Mouse (Mus musculus): Measurements from ENCODE around the gene Cdk5r1.
A peak's percentile ranks its signal among the peaks of the same experiment; 100 is the strongest.

The Cdk5r1 gene

GRCm38 (mm10) chr11:80481409-80482050, 4.7 kb downstream of the Cdk5r1 start:
- no peak for DNase-seq

- no peak for DNase-seq
Measured at GRCm38 (mm10) chr11:80482347-80482746, 5.5 kb downstream of the Cdk5r1 start.

GRCm38 (mm10) chr11:80482921-80483320, 6.1 kb downstream of the Cdk5r1 start:
- DNase-seq, result no peak

GRCm38 (mm10) chr11:80483536-80484067, 6.8 kb downstream of the Cdk5r1 start:
- DNase-seq, result no peak

GRCm38 (mm10) chr11:80484191-80484791, 7.5 kb downstream of the Cdk5r1 start:
- DNase-seq, result peak; percentile 50

- DNase-seq, result no peak
Measured at GRCm38 (mm10) chr11:80485120-80485551, 8.3 kb downstream of the Cdk5r1 start.

- DNase-seq, result no peak
Measured at GRCm38 (mm10) chr11:80485622-80486206, 8.9 kb downstream of the Cdk5r1 start.

- DNase-seq, result no peak
Measured at GRCm38 (mm10) chr11:80487904-80488587, 11.2 kb downstream of the Cdk5r1 start.

GRCm38 (mm10) chr11:80489172-80489881, 12.5 kb downstream of the Cdk5r1 start:
- no peak for DNase-seq

- no peak for DNase-seq
Measured at GRCm38 (mm10) chr11:80489882-80490196, 13.0 kb downstream of the Cdk5r1 start.

- DNase-seq, result no peak
Measured at GRCm38 (mm10) chr11:80490831-80491230, 14.0 kb downstream of the Cdk5r1 start.

GRCm38 (mm10) chr11:80493186-80493585, 16.4 kb downstream of the Cdk5r1 start:
- no peak for DNase-seq

- DNase-seq, result no peak
Measured at GRCm38 (mm10) chr11:80494852-80495251, 18.0 kb downstream of the Cdk5r1 start.

GRCm38 (mm10) chr11:80495972-80496371, 19.1 kb downstream of the Cdk5r1 start:
- DNase-seq, result no peak

GRCm38 (mm10) chr11:80496640-80497039, 19.8 kb downstream of the Cdk5r1 start:
- DNase-seq, result no peak

GRCm38 (mm10) chr11:80497225-80497919, 20.5 kb downstream of the Cdk5r1 start:
- no peak for DNase-seq

GRCm38 (mm10) chr11:80498328-80499070, 21.7 kb downstream of the Cdk5r1 start:
- DNase-seq, result no peak

- no peak for DNase-seq
Measured at GRCm38 (mm10) chr11:80499550-80499952, 22.7 kb downstream of the Cdk5r1 start.

GRCm38 (mm10) chr11:80503281-80503680, 26.5 kb downstream of the Cdk5r1 start:
- DNase-seq, result no peak

- peak; percentile 92 for DNase-seq
Measured at GRCm38 (mm10) chr11:80503726-80504452, 27.1 kb downstream of the Cdk5r1 start.

Data from embryo, embryonic 11 days (tissue).